Mouse (Mus musculus) heart, embryonic 11.5 days (tissue): ENCODE data around the gene Dusp22. TPM values are rescaled to one million over a fixed set of nuclear protein-coding genes. Genes with fewer than 3 reads are reported as not detected.

Source experiments
- ATAC-seq: fragments of 200-750 bp; cut with Nextera tagmentation; replicated peaks from 2 replicates; pipeline ENCODE4 v1.8.0; 2017; ENCODE audit warnings: moderate library complexity; ENCODE audit not compliant: insufficient number of reproducible peaks, low FRiP score, low TSS enrichment
- H3K27ac ChIP-seq: fragments of 300-500 bp; sonication (generic); 2 replicates; pipeline ENCODE4 v1.5.1; 2014; ENCODE audit warnings: mild to moderate bottlenecking, low read depth, low read length
- H3K27me3 ChIP-seq: fragments of 300-500 bp; sonication (generic); 2 replicates; pipeline ENCODE4 v1.6.1; 2014; ENCODE audit warnings: mild to moderate bottlenecking, low read length, mixed read lengths; ENCODE audit not compliant: control insufficient read depth, insufficient read depth
- H3K36me3 ChIP-seq: fragments of 300-500 bp; sonication (generic); 2 replicates; pipeline ENCODE4 v1.6.1; 2014; ENCODE audit warnings: mild to moderate bottlenecking, low read length, moderate library complexity, mixed read lengths; ENCODE audit not compliant: control insufficient read depth, insufficient read depth
- H3K4me1 ChIP-seq: fragments of 300-500 bp; sonication (generic); 2 replicates; pipeline ENCODE4 v1.6.1; 2014; ENCODE audit warnings: low read length; ENCODE audit not compliant: control insufficient read depth, insufficient read depth
- H3K4me2 ChIP-seq: fragments of 300-500 bp; sonication (generic); 2 replicates; pipeline ENCODE4 v1.6.1; 2014; ENCODE audit warnings: mild to moderate bottlenecking, moderate library complexity
- H3K4me3 ChIP-seq: fragments of 300-500 bp; sonication (generic); 2 replicates; pipeline ENCODE4 v1.5.1; 2014; ENCODE audit warnings: low read depth, low read length
- H3K9ac ChIP-seq: fragments of 300-500 bp; sonication (generic); 2 replicates; pipeline ENCODE4 v1.6.1; 2014; ENCODE audit warnings: mild to moderate bottlenecking, low read depth, low read length, moderate library complexity
- H3K9me3 ChIP-seq: fragments of 300-500 bp; sonication (generic); replicated peaks from 2 replicates; pipeline ENCODE4 v1.6.1; 2016; ENCODE audit warnings: low read length; ENCODE audit not compliant: control insufficient read depth
- WGBS: fragments of 180-500 bp; shearing (Covaris S2); extraction: QIAGEN DNeasy Blood & Tissue Kit; methylation state at CpG from one replicate; pipeline ENCODE4 v1.1.7; 2014; ENCODE audit not compliant: insufficient replicate concordance; 5-methylcytosine and 5-hydroxymethylcytosine counted together
- polyA plus RNA-seq: library from polyadenylated mRNA; unstranded; fragments of >200 nt; fragmentation: Nextera tagmentation; extraction: Ambion mirVana; gene quantifications from 2 replicates; pipeline ENCODE4 v1.2.1, GENCODE M21; 2014

Gene Dusp22
- polyA plus RNA-seq, 1 experiment from 2014 or later: 21.8 TPM

DNA sequence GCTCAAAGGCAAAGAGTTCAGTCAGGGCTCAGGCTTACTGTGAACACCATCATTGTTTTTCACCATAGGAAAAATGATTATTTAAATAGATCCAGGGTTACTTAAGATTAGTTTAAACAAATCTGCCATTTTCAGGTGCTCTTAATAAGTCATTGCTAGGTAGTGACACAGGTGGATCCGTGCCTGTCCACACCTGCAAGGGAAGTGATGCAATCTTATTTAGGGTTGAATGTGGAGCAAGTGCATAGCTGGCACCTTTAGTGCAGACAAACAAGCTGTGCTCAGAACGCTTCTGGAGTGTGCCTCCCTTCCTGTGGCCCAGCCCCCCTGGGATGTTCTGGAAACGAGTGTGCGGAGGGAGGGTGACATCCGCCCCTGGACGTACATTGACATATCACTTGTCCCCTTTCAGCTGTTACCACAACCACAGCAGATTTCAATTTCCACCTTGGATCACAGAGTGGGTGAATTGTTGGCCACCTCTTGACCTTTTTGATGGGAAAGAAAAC lies 24.9 kb downstream of the Dusp22 start:
- Histone ChIP-seq H3K4me1 (no peaks in the 10 kb centered on the region), H3K9ac (no peak overlapping the region), H3K9me3 (no peaks in the 10 kb centered on the region), H3K36me3 (no peaks in the 10 kb centered on the region; the same call in 1 of the 2 replicates), H3K27ac (no peak overlapping the region), H3K27me3 (no peaks in the 10 kb centered on the region), H3K4me2 (no peak overlapping the region), H3K4me3 (no peak overlapping the region)
- ATAC-seq: no peak
- 64% methylated on average over 6 of the region's 6 CpGs for WGBS

DNA sequence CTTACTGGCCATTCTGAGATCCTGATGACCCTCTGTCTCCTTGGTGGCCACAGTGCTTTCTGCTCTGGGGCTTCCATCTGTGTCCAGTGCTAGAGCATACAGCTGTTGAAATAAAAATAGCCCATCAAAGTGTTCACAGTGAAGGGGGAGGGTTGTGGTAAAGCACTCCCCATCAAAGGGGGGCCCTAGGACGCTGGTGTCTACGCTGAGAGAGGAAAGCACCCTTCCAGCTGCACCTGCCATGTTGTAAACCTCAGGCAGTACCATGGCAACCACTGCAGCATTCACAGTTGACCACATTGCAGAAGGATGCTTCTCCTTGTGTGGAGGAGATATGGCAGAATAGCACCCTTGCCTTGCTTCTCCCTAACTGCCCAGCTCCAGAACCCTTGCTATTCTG lies 26.2 kb downstream of the Dusp22 start:
- WGBS: 56% methylated on average over 2 of the region's 2 CpGs
- no peaks in the 10 kb centered on the region for H3K27me3 ChIP-seq
- no peak overlapping the region for H3K9ac ChIP-seq
- ATAC-seq: no peak
- no peak overlapping the region for H3K4me3 ChIP-seq
- no peak overlapping the region for H3K27ac ChIP-seq
- no peak overlapping the region for H3K4me2 ChIP-seq
- H3K9me3 ChIP-seq: no peaks in the 10 kb centered on the region
- H3K36me3 ChIP-seq: no peaks in the 10 kb centered on the region; the same call in 1 of the 2 replicates
- H3K4me1 ChIP-seq: no peaks in the 10 kb centered on the region

DNA sequence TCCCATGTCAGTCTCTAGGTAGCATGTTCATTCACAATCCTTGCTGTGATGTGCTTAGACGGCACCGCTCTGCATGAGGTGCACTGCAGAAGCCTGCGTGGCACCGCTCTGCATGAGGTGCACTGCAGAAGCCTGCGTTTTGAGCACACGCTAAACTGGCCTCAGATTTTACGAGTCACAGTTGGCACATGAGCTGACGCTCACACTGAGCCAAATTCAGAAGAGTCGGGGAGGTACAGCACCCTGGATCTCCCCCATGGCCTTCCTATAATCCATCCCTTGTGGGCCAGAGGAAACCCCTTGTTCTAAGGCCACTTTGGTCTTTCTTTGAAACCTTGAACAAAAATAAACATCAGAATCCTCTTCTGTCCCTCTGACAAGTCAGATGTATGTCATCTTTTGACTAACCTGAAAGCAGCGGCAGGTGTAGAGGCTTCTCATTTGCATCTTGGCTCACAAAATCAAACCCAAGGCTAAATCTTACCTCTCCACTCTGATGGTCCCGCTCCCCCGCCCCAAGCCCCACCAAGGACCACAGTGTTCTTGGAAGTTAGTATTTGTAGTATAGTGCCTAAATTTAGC lies 28.3 kb downstream of the Dusp22 start:
- ATAC-seq: no peak
- Histone ChIP-seq H3K27me3 (no peaks in the 10 kb centered on the region), H3K36me3 (no peaks in the 10 kb centered on the region), H3K9me3 (no peaks in the 10 kb centered on the region), H3K9ac (no peak overlapping the region), H3K27ac (no peak overlapping the region), H3K4me1 (no peaks in the 10 kb centered on the region), H3K4me3 (no peak overlapping the region), H3K4me2 (no peak overlapping the region)
- 89% methylated on average over 12 of the region's 12 CpGs for WGBS

DNA sequence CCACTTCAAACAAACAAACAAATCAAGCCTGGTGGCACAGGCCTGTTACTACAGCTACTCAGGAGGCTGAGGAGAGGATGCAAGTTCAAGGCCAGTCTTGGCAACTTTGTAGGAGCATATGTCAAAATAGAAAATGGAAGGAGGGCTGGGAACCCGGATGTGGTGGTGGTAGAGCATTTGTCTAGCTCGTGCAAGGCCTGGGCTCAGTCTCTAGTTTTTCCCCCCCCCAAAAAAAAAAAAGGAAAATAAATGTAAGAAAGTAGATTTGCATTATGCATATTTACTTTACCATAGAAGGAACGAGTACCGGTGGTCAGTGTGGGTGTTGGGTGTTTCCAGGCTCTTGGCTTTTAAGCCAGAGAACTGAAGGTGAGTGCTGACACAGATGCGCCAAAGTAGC lies 29.7 kb downstream of the Dusp22 start:
- Histone ChIP-seq H3K4me2 (no peak overlapping the region), H3K4me3 (no peak overlapping the region), H3K9ac (no peak overlapping the region), H3K4me1 (no peaks in the 10 kb centered on the region), H3K36me3 (no peaks in the 10 kb centered on the region), H3K27ac (no peak overlapping the region), H3K27me3 (no peaks in the 10 kb centered on the region), H3K9me3 (no peaks in the 10 kb centered on the region)
- WGBS: 87% methylated on average over 5 of the region's 5 CpGs
- no peak for ATAC-seq

- ATAC-seq: no peak
- no peak overlapping the region for H3K4me2 ChIP-seq
- H3K27me3 ChIP-seq: no peaks in the 10 kb centered on the region
- no peaks in the 10 kb centered on the region for H3K4me1 ChIP-seq
- H3K9me3 ChIP-seq: no peaks in the 10 kb centered on the region
- WGBS: 80% methylated on average over 9 of the region's 9 CpGs
- H3K9ac ChIP-seq: no peak overlapping the region
- H3K4me3 ChIP-seq: no peak overlapping the region
- no peak overlapping the region for H3K27ac ChIP-seq
- no peaks in the 10 kb centered on the region for H3K36me3 ChIP-seq
Measured at GRCm38 (mm10) chr13:30691441-30692292, 31.9 kb downstream of the Dusp22 start.

DNA sequence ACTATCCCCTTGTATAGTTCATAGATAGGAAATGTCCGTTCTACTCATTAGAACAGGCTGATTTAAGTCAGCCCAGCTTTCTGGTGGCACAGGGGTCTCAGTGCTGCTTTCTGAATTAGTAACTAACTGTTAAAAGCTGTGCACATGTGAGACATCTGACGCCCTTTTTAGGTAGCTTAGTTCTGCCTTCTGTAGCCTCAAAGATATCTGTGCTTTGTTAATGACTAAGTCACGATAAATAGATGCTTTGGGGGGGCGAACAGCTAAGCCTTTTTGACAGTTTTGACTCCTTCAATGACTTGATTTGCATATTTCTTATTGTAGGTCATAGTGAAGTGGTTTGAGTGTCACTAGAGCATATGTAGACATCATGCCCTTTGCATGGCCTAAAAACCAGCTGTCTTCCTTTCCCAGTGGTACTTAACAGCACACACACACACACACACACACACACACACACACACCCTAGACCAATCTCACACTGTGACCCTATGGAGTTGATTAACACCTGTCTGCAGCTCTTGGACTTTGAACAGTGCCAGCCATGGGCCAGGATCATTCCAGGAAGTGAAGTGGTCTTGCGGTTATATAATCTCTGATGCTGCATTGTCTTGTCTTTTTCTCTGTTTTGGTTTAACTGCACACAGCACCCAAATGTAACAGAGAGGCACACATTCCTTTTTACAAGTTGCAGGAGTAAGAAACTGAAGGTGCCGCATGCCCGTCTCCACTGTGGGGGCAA lies 33.0 kb downstream of the Dusp22 start:
- Histone ChIP-seq H3K9me3 (no peaks in the 10 kb centered on the region), H3K9ac (no peak overlapping the region), H3K4me1 (no peaks in the 10 kb centered on the region), H3K4me2 (no peak overlapping the region), H3K4me3 (no peak overlapping the region), H3K36me3 (no peaks in the 10 kb centered on the region), H3K27me3 (no peaks in the 10 kb centered on the region), H3K27ac (no peak overlapping the region)
- 79% methylated on average over 7 of the region's 7 CpGs for WGBS
- ATAC-seq: no peak

GRCm38 (mm10) chr13:30695232-30695631 lies 35.4 kb downstream of the Dusp22 start:
- WGBS: 57% methylated on average over 1 of the region's 1 CpGs
- Histone ChIP-seq H3K4me1 (no peaks in the 10 kb centered on the region), H3K9ac (no peak overlapping the region), H3K4me3 (no peak overlapping the region), H3K27me3 (no peaks in the 10 kb centered on the region), H3K9me3 (no peaks in the 10 kb centered on the region), H3K36me3 (no peaks in the 10 kb centered on the region), H3K27ac (no peak overlapping the region), H3K4me2 (no peak overlapping the region)
- ATAC-seq: no peak

- no peaks in the 10 kb centered on the region for H3K4me1 ChIP-seq
- no peak overlapping the region for H3K4me2 ChIP-seq
- no peak for ATAC-seq
- H3K4me3 ChIP-seq: no peak overlapping the region
- H3K27ac ChIP-seq: no peak overlapping the region
- H3K27me3 ChIP-seq: no peaks in the 10 kb centered on the region
- WGBS: 80% methylated on average over 2 of the region's 2 CpGs
- no peaks in the 10 kb centered on the region for H3K9me3 ChIP-seq
- no peaks in the 10 kb centered on the region for H3K36me3 ChIP-seq
- no peak overlapping the region for H3K9ac ChIP-seq
Measured at GRCm38 (mm10) chr13:30695890-30696289, 36.1 kb downstream of the Dusp22 start.
